Mouse (Mus musculus) spleen, postnatal 14 days (tissue): ENCODE results near the gene Slc1a3.

Experiments used
- DNase-seq, 2 experiments: peaks; one replicate each; pipeline ENCODE4 v3.0.0; 2021 to 2022; ENCODE audit warnings: low spot score in 2 of 2

Gene Slc1a3

DNA sequence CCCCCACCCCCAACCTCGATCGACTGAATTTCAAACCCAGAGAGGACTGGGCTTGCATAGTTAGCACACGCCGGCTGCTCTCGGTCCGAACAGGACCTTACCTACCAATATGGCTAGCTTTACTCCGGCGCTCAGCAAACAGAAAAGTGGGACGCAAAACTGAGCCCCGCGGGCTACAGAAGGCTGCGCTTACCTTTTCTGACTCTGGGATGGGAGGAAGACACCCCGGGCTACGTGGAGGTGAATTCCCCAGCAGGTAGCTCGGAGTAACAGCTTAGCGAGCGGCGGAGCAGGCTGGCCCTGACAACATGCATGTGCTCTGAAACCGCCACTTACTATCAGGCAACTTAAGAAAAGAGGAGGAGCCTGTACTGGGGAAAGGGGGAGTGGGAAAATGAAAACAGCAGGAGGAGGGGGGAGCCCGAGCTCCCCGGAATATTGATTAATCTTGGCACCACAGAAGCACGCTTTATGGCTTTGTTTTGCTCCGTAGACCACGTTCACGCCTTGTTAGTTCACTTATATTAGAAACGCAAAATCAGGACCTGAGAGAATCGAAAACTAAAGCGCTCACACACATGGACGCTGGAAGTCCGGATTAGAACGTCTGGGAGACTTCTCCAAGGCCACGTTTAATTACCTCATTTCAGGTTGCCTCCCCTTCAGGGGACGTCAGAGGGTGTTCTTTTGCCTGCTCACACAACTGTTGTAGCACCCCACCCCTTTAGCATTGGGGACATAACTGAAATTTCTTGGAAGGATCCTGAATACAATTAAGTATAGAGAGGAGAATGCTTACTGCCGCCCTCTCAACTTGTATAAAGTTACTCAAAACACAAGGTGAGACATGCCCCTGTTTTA lies at the start of gene Slc1a3:
Slc1a3 (minus strand) TSS at position 619 of the 861 bp plus-strand sequence.
- no peak for DNase-seq

DNA sequence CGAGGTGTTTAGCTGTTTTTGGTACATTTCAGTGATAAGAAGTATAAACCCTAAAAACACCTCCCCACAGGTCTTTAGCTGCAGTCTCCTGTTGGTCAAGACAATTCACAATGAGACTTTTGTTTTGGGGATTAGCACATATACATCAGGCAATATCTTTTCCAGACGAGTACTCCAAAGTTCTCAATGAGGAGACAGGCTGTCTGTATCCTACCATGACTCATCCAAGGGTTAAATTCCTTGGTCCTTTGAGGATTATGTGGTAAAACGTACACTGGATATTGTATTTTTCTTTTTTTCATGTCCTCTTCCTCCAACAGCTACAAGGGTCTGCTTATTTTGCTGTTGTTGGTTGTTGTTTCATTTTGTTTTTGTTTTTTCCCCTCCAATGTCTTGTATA lies 48.5 kb upstream of the Slc1a3 start:
- no peak for DNase-seq

DNA sequence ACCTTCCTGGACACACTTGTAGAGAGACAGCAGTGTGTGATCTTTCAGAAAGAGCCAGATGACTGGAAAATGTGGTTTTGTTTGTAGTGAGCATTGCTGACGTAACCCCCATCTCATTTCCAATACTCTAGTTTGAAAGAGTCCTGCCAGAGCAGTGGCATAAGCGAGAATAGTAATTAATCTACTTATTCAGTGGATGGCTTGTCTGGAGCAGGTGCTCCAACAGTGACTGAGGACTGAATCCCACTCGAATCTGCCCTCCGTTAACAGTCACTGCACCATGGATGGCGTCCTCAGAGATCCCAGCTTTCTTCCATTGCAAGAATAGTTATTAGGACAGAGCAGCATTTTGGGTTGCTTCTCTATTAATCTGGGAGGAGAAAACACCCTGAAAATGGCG lies 45.9 kb upstream of the Slc1a3 start:
- no peak for DNase-seq

DNA sequence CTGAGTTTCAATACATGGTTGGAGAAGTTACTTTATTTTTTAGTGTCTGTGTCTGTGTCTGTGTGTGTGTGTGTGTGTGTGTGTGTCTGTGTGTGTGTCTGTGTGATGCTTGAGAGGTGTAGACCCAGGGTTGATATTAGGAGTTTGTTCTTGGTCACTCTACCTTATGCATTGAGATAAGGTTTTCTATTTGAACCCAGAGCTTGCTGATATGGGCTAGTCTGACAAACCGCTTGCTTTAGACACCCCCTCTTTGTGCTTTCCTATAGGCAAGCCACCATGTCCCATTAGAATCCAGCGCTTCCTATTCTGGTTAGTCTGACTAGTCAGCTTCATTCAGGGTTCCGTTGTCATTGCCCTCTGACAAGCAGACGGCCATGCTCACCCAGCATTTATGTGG lies 39.2 kb upstream of the Slc1a3 start:
- DNase-seq, result no peak

DNA sequence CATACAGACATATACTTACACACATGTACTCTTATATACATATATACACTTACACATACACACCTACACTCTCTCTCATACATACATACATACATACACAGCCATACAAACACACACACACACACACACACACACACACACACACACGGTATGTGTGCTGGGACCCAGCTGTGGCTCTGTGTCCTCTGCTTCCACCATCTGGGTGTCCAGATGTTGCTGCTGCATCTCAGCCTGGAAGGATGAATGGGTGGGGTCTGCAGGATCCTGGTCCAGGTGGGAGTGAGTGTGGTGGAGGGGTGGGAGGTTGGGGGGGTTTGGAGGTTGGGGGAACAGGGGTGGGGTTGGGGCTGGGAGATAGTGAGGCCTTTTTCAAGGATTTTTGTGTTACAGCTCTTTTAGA lies 38.2 kb upstream of the Slc1a3 start:
- DNase-seq, result no peak

DNA sequence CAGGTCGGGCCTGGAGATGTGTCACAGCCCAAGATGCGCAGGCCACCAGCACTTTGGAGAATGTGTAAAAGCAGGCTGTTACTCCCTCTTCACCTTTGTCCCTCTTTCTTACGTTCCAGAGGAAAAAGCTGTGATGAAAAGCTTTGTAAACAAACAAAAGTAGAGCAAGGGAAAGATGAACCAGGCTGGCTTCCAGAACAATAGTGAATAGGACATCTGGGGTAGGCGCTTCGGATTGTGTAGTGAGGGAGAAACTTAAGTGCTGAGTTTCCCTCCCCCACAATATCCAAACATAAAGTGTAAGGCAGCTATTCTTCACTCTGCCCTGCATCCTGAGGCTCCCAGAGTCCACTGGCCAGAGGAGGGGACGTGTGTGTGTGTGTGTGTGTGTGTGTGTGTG lies 31.0 kb upstream of the Slc1a3 start:
- DNase-seq, result no peak

DNA sequence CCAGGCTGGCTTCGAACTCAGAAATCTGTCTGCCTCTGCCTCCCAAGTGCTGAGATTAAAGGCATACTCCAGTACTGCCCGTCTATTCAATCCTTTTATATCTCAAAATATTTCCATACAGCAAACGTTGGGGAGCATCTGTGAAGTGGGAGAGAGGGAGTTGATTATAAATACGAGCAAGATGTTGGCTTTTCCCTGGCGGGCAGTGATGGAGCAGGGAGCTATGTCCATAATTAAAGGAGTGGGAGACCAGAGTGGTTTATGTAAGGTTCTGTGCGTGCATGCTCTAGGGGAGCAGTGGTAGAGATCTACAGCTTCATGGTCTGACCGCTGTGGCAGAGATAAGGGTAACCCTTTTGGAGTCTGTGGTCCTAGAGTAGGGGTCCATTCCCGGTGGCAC lies 30.2 kb upstream of the Slc1a3 start:
- DNase-seq, result no peak

DNA sequence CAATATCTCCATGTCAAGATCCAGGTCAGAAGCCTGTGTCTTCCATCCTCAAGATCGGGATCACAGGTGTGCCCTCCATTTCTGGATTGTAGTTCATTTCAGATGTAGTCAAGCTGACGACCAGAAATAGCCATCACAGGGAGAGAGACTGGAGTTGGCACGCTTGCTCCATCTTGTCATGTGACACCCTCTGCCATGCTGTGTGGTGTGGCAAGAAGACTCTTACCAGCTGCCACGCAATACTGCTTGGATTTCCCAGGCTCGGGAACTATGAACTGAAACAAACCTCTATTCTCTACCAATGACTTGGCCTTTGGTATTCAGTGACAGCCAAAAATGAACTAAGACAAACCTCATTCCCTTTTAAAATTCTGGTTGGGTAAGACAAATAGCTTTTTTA lies 27.6 kb upstream of the Slc1a3 start:
- no peak for DNase-seq

DNA sequence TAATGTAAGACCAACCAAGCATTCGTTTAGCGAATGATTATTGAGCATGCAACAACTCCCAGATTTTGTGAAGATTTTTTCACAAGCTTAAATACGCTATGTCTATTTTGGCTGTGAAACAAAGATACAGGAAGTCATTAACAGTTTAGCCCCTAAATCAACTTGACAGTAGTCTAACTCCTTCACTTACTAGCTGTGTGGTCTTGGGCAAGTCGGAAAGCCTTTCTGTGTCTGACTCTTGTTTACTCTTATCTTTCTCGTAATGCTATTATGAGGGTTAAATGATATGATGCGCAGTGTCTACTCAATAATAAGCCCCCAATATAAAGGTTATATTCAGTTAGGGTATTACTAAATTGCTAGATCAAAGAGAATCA lies 23.8 kb upstream of the Slc1a3 start:
- DNase-seq, result no peak

DNA sequence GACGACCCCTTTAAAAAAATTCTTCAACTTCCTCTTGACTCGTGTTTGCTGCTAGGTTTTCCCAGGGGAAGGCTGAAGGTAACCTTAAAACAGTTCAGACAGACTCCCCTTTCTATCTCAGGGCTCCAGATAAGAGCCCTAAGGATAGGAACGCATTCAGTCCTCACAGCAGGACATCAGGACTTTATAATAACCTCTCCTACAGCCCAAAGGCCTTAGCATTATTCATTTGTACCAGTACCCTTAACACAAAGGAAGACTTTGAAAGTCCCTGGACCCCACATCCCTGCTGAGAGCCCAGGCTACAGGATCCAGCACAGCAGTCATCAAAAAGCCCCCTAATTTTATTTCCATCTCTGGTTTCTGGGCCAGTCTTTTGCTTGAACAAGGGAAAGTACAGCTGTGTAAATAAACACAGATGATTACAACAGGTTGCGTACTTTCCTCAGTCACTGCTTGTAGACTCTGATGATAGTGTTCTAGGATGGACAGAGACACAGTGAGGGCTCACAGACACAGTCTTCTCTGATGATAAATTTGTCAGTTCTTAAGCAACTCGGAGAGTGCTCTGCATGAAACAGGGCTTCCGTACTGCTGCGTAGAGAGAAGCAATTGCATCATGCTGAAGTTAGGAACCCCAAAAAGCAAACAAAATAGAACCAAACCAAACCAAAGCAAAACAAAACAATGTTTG lies 23.3 kb upstream of the Slc1a3 start:
- no peak for DNase-seq

DNA sequence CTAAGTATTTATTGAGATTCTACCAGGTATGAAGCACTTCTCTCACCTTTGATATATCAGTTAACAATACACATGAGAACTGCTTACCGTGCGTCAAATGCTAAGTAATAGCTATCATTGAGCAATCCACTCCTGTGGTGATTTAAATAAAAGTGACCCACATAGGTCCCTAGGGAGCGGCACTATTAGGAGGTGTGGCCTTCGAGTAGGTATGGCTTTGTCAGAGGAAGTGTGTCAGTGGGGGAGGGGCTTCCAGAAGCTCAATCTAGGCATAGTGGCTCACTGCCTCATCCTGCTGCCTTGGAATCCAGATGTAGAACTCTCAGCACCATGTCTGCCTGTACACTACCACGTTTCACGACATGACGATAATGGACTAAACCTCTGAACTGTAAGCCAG lies 18.3 kb upstream of the Slc1a3 start:
- DNase-seq, result no peak

DNA sequence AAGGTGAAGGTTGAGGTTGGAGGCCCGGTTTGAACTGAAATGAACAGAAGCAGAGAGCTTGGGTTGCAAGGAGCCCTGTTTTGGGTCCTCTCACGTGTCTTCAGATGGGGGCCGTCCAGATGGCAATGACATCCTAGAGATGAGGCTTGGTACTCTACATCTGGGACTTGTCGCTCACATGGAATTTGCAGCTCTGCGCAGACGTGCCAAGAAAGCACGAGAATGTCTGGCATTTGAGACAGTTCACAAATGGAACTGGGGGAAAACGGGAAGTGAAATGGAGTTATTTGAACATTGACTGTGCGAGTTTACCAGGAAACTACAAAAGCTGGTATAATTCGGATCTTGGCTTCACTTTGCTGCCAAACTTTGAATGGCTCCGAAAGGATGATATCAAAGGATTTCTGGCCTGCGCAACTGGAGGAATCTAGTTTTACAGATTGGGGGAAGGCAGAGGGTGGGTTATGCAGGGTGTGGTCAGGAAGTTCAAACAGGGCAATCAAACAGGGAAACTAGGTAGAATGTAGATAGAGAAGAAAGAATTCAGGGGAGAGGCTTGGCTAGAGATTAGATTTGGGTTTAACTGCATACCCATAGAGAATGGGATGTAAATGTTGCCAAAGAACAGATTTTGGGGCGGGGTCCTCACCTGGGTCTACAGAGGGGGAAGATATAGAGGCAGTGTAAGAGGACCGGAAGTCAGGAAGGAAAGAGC lies 12.0 kb upstream of the Slc1a3 start:
- DNase-seq, result no peak

DNA sequence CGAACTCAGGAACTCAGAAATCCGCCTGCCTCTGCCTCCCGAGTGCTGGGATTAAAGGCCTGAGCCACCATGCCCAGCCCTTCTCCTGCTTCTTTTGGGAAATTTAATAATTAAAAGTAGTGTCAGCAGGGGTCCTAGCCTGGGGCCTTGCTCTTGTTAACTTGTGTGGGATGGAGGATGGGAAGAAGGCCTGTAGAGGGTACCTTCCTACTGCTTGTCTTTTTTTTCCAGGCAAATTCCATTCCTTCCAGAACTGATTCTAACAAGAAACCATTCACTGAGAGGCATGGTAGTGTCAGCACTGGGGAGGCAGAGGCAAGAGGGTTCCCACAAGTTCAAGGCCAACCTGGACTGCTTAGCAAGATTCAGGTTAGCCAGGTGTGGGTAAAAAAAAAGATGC lies 11.2 kb upstream of the Slc1a3 start:
- no peak for DNase-seq

DNA sequence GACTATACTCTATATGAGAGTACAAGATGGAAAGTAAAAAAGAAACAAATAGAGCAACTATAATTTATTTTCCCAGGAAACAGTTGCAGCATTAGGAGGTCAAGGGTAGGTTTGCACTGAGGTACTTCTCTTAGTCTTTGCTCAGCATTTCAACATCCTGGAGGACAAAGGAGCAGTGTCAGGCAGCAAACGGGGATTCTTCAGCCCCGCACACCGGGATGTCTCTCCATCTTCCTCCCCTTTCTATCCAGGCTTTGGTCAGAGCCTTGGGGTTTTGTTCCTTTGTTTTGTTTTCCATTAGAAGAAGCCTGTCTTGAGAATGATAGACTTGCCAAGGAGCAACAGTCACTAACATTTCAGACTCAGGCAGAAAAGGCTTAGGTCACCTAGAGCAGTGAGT lies 10.4 kb upstream of the Slc1a3 start:
- no peak for DNase-seq

DNA sequence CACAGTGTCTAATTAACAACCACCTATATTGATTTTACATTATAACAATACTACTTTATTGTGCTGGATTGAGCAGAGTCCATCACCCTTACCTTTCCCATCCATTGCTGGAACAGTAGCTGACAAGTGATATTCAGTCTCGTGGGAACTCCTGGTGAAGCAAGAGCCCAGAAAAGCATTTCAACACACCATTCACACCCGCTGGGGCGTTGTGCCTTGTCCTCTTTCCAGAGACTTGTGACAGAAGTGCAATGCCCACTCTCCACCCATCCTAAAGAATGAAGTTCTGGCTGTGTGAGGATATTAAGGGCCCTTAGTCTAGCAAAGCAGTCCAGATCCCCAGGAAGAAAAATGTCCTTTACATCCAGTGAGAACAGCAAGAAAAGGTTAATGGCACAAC lies 7.9 kb upstream of the Slc1a3 start:
- DNase-seq, result no peak

DNA sequence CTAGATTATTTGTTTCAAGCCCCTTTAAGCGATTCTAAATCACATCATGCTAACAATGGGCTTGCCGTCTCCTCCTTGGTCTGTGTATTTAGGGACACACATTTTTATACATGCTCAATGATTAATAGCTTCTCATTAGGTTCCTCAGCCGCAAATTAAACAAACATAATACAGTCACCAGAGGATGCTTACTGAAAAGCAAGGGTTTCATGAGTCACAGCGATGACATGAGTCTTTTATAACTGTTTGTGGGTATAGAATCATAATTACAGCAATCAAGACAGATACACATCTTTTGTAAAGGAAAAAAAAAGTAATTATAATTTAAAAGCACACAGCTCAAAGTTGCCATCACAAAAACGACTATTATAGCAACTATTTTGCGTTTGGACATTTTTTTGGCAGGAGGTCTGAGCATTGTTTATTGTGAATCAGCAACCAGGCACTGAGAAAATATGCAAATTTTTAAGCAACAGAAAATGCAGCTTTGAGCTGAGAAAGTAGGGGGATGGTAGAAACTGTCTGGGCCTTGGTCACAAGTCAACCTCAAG lies 6.5 kb upstream of the Slc1a3 start:
- no peak for DNase-seq

DNA sequence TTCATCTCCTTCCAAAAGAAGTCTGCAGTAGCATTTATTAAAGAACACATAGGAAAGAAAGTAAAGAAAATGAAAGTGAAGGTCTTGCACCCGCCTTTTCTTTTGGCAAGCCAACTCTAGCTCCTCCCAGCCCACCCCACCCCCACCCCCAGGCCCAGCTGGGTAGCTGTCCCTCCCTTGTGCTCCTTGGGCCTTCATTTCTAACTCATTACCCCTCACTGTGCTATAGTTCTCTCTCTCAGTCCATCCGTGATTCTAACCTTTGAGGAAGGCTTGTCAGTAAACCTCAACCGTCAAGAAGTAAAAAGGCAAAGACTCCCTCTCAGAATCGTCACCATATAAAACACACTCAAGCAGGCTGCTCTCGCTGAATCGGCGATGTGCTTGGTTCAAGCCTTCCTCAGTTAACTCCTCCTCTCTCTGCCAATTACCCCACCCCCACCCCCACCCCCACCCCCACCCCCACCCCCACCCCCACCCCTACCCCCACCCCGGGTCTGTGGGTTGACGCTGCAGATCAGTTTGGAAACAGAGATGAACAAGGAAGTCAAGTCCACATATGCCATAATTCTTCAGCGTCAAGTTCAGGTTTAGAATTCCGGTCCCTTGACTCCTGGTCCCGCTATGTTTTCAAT lies 5.9 kb upstream of the Slc1a3 start:
- no peak for DNase-seq

DNA sequence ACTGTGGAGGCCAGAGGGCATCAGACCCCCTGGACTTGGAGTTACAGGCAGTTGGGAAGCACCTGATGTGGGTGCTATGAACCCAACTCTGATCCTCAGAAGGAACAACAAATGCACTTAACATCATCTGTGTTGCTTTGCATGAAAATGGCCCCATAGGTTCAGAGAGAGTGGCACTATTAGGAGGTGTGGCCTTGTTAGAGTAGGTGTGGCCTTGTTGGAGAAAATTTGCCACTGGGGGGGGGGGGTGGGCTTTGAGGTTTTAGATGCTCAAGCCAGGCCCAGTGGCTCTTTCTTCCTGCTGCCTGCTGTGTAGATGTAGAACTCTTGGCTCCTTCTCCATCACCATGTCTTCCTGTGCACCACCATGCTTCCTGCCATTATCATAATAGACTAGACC lies 5.1 kb upstream of the Slc1a3 start:
- DNase-seq, result no peak

DNA sequence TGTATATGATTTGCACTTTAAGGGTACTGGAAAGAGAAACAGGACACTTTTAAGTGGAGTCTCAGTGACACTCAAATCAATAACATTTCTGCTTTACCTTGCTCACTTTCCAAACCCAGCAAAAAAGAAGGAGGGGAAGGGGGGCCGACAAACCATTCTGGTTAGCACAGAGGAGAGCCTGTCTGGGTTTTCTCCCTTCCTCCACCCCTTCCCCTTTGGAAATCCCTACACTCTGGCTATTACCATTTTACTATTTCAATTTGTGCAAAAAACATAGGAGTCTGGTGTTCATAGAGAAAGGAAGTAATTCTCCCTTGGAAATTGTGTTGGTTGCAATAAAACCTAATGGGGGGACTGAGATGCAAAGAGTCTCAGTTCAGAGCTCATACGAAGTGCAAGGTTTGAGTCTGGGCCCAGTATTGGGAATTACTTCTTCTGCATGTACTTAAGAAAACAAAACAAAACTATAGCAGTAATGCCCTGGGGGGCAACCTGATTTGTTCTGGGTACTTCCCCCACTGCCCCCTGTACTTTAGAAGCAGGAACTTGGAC lies 1.9 kb upstream of the Slc1a3 start:
- no peak for DNase-seq

DNA sequence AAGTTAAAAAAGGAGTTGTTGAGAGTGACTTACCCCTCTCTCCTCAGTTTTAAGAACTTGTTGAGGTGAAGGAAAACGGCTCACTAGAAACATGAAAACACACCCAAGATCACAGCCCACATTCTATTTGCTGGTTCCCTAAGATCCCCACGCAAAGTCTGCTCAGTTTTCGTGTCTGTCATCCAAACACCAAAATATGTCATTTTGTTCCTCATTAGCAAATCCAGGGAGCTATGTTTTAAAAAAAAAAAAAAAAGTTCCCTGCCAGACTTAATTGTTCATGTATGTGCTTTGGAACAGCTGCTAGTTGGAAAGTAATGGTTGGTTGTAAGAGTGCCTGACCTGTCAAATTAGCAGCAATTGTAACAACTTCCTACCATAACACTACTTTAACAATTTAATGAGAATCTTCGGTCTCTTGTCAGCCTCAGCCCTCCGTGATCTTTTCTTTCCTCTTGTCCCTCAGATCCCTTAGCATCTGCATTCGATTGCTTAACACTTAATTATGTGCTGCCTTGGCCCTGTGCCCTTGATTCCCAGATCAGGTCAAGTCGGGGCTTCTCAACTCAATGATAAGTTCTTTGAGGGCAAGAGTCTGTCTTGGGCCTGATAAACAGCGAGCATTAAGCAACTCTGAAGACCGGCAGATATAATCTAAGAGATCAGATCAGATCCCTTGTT lies 1.2 kb upstream of the Slc1a3 start:
- no peak for DNase-seq

DNA sequence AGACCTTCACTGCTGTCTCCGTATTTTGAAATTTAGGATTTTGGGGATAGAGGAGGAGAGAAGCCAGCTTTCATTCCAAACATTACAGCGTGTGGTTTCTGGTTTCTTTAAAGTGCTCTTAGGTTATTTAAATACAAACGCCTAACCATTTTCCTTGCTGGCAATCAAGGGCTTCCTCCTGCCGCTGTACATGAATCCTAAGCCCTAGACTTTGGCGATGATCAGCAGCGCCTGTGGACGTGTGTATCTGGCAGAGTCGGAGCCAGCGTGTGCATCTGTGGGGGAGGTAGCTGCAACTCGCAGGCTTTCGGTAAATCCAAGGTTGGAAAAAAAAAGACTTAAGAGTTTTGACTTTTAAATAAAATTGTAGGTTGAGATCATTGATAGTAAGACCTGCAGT lies 986 bp downstream of the Slc1a3 start:
- DNase-seq, result no peak
